Mouse (Mus musculus) forebrain, embryonic 10.5 days (tissue): ENCODE measurements around the gene Tnik. TPM values are rescaled to one million over a fixed set of nuclear protein-coding genes. Genes with fewer than 3 reads are reported as not detected.

Source experiments
- DNase-seq: peaks from one replicate; pipeline ENCODE4 v3.0.0-alpha.2; 2017; ENCODE audit warnings: low spot score; ENCODE audit errors: extremely low spot score
- H3K27ac ChIP-seq: fragments of 300-500 bp; sonication (generic); 2 replicates; pipeline ENCODE4 v1.5.1; 2016; ENCODE audit warnings: mild to moderate bottlenecking
- H3K27me3 ChIP-seq: fragments of 300-500 bp; sonication (generic); 2 replicates; pipeline ENCODE4 v1.6.1; 2016; ENCODE audit warnings: mild to moderate bottlenecking; ENCODE audit not compliant: poor library complexity, severe bottlenecking
- H3K36me3 ChIP-seq: fragments of 300-500 bp; sonication (generic); replicated peaks from 2 replicates; pipeline ENCODE4 v1.6.1; 2016; ENCODE audit warnings: mild to moderate bottlenecking, moderate library complexity
- H3K4me1 ChIP-seq: fragments of 300-500 bp; sonication (generic); 2 replicates; pipeline ENCODE4 v1.6.1; 2016
- H3K4me3 ChIP-seq: fragments of 300-500 bp; sonication (generic); 2 replicates; pipeline ENCODE4 v1.5.1; 2016; ENCODE audit warnings: mild to moderate bottlenecking, moderate library complexity
- H3K9me3 ChIP-seq: fragments of 300-500 bp; sonication (generic); 2 replicates; pipeline ENCODE4 v1.6.1; 2016; ENCODE audit warnings: mild to moderate bottlenecking, moderate library complexity
- WGBS: fragments of 180-500 bp; shearing (Covaris S2); methylation state at CpG from one replicate; pipeline ENCODE4 v1.1.7; 2016; 5-methylcytosine and 5-hydroxymethylcytosine counted together
- polyA plus RNA-seq: library from polyadenylated mRNA; unstranded; fragments of >200 nt; fragmentation: Nextera tagmentation; extraction: Ambion mirVana; gene quantifications from 2 replicates; pipeline ENCODE4 v1.2.1, GENCODE M21; 2016

Tnik gene
- polyA plus RNA-seq, 1 experiment from 2014 or later: 9.6 TPM

- no peak overlapping the region for H3K27ac ChIP-seq
- DNase-seq: no peak
- no peak overlapping the region for H3K4me3 ChIP-seq
- no peaks in the 10 kb centered on the region for H3K9me3 ChIP-seq
- WGBS: 93% methylated on average over 2 of the region's 2 CpGs
- H3K36me3 ChIP-seq: no peaks in the 10 kb centered on the region
- no peaks in the 10 kb centered on the region for H3K27me3 ChIP-seq
- H3K4me1 ChIP-seq: no peaks in the 10 kb centered on the region; the same call in 1 of the 2 replicates
Observed at GRCm38 (mm10) chr3:28477373-28477772, 214.4 kb downstream of the Tnik start.

GRCm38 (mm10) chr3:28485716-28486115, 222.7 kb downstream of the Tnik start:
- Histone ChIP-seq H3K36me3 (no peaks in the 10 kb centered on the region), H3K4me3 (no peak overlapping the region), H3K9me3 (peaks cover 5% of the 10 kb centered on the region; the same call in 1 of the 2 replicates), H3K4me1 (peaks cover 6% of the 10 kb centered on the region), H3K27ac (no peak overlapping the region), H3K27me3 (no peaks in the 10 kb centered on the region)
- no peak for DNase-seq
- 92% methylated on average over 7 of the region's 7 CpGs for WGBS

DNA sequence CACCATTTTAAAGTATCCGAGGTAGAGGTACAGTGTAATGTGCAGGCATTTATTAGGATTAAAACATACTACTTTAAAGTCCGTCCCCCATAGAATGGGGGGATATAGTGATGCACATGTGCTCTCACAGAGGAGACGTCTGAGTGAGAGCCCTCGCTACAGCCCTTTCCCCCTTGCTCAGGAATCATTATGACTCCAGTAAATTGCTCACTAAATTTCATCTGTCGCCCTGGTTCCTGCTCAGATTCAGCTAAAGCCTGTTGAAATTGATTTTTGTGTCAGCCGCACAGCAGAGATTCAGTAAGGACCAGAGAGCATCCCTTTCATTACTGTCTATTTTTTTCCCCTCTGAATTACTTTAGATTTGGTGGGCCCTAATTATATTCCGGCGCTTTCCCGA, 224.4 kb downstream of the Tnik start:
- Histone ChIP-seq H3K27me3 (no peaks in the 10 kb centered on the region), H3K4me1 (peaks cover 17% of the 10 kb centered on the region), H3K4me3 (no peak overlapping the region), H3K36me3 (no peaks in the 10 kb centered on the region), H3K27ac (no peak overlapping the region), H3K9me3 (peaks cover 5% of the 10 kb centered on the region; the same call in 1 of the 2 replicates)
- DNase-seq: no peak
- WGBS: 89% methylated on average over 9 of the region's 9 CpGs

DNA sequence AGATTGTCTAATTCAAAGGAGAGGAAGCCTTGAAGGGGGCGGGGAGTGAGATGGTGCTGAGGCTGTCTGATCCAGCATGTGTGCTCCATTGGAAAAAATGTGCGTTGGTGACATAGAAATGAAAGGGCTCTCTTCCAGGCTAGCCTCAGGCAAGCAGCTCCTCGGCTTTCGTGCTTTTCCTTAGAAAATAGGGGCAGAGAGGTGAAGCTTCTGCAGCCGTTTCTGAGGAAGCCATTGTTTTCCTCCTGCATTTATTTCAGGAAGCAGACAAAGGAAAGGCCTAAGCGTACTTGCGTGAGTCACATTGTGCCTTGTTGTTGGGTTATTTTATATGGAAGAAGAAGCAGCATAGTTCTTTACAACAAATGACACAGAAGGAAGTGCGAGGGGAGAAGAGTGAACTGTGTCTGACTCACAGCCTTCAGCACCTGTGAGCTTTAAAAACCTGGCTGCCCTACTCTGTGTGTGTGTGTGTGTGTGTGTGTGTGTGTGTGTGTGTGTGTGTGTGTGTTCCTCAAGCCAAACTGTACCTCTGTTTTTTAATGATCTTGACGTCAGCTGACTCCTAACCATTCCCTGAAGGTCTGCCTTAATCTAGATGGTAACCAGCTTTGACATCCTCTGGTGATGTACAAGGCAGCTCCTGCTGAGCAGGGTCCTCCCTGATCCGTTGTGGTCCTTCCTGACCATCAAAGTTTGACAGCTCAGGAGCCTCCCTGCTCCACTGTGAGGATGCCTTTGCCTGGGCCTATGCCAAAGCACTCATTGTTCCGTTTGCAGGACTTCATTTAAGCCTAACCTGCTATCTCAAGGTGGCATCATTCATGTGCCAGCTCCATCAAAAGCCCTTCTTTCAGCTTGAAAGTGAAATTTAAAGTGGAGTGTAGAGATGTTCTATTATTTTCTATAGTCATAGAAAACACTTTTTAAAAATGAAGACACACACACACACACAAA, 228.3 kb downstream of the Tnik start:
- peaks cover 17% of the 10 kb centered on the region for H3K4me1 ChIP-seq
- DNase-seq: no peak
- no peaks in the 10 kb centered on the region for H3K36me3 ChIP-seq
- no peak overlapping the region for H3K4me3 ChIP-seq
- H3K27ac ChIP-seq: peak overlapping the region; percentile 75
- H3K27me3 ChIP-seq: no peaks in the 10 kb centered on the region
- peaks cover 4% of the 10 kb centered on the region; the same call in 1 of the 2 replicates for H3K9me3 ChIP-seq
- WGBS: 36% methylated on average over 11 of the region's 11 CpGs

- 66% methylated on average over 3 of the region's 3 CpGs for WGBS
- no peak overlapping the region for H3K4me3 ChIP-seq
- DNase-seq: no peak
- peaks cover 5% of the 10 kb centered on the region; the same call in 1 of the 2 replicates for H3K4me1 ChIP-seq
- H3K9me3 ChIP-seq: no peaks in the 10 kb centered on the region
- H3K36me3 ChIP-seq: no peaks in the 10 kb centered on the region
- no peaks in the 10 kb centered on the region for H3K27me3 ChIP-seq
- no peak overlapping the region for H3K27ac ChIP-seq
Observed at GRCm38 (mm10) chr3:28496806-28497502, 233.9 kb downstream of the Tnik start.

DNA sequence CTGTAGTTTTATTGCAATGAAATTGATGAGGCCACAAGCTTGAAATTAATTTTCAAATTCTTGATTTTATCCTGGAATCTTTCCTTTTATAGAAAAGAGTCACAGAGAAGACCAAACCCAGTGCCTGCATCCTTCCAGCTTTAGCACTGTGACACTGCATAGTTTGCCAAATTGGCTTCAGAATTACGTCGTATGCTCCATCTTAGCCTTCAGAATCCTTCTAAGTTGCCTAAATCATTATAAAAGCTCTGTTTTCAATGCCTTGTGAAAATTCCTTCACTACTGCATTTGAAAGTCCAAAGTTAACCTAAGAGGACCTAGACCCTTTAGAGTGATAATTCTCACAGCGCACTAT, 234.5 kb downstream of the Tnik start:
- no peaks in the 10 kb centered on the region for H3K9me3 ChIP-seq
- H3K36me3 ChIP-seq: no peaks in the 10 kb centered on the region
- no peak for DNase-seq
- no peaks in the 10 kb centered on the region for H3K27me3 ChIP-seq
- H3K4me1 ChIP-seq: peaks cover 5% of the 10 kb centered on the region; the same call in 1 of the 2 replicates
- H3K4me3 ChIP-seq: no peak overlapping the region
- H3K27ac ChIP-seq: no peak overlapping the region
- WGBS: 97% methylated on average over 3 of the region's 3 CpGs

GRCm38 (mm10) chr3:28502697-28503096, 239.7 kb downstream of the Tnik start:
- DNase-seq: no peak
- 88% methylated on average over 3 of the region's 3 CpGs for WGBS
- Histone ChIP-seq H3K36me3 (no peaks in the 10 kb centered on the region), H3K4me3 (no peak overlapping the region), H3K27ac (no peak overlapping the region), H3K9me3 (no peaks in the 10 kb centered on the region), H3K27me3 (no peaks in the 10 kb centered on the region), H3K4me1 (no peaks in the 10 kb centered on the region)

- WGBS: 86% methylated on average over 6 of the region's 6 CpGs
- Histone ChIP-seq H3K9me3 (no peaks in the 10 kb centered on the region), H3K36me3 (no peaks in the 10 kb centered on the region), H3K4me1 (peaks cover 6% of the 10 kb centered on the region; the same call in 1 of the 2 replicates), H3K27ac (no peak overlapping the region), H3K4me3 (no peak overlapping the region), H3K27me3 (no peaks in the 10 kb centered on the region)
- DNase-seq: no peak
Observed at GRCm38 (mm10) chr3:28509337-28509935, 246.4 kb downstream of the Tnik start.

DNA sequence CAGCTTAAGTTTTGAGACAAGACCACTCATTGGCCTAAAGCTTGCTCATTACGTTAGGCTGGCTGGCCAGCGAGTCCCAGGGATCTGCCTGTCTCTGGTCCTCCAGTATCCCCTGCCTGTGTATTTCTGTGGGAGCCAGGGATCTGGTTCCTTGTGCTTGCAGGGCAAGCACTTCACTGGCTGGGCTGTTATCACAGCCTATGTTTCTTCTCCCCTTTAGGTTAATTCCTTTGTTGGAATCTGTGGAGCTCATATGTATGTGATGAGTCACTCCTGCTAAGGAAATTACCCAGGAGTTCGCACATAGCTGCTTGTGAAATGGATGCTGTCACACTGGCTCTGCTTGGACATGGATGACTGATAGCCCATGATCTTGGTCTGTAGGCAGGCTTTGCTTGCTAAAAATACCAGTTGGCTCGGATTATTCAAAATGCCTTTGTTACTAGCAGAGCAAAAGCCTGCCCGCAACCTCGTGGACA, 260.0 kb downstream of the Tnik start:
- Histone ChIP-seq H3K9me3 (no peaks in the 10 kb centered on the region), H3K27ac (no peak overlapping the region), H3K36me3 (no peaks in the 10 kb centered on the region), H3K27me3 (no peaks in the 10 kb centered on the region), H3K4me1 (peaks cover 5% of the 10 kb centered on the region; the same call in 1 of the 2 replicates), H3K4me3 (no peak overlapping the region)
- no peak for DNase-seq
- WGBS: 76% methylated on average over 6 of the region's 6 CpGs

DNA sequence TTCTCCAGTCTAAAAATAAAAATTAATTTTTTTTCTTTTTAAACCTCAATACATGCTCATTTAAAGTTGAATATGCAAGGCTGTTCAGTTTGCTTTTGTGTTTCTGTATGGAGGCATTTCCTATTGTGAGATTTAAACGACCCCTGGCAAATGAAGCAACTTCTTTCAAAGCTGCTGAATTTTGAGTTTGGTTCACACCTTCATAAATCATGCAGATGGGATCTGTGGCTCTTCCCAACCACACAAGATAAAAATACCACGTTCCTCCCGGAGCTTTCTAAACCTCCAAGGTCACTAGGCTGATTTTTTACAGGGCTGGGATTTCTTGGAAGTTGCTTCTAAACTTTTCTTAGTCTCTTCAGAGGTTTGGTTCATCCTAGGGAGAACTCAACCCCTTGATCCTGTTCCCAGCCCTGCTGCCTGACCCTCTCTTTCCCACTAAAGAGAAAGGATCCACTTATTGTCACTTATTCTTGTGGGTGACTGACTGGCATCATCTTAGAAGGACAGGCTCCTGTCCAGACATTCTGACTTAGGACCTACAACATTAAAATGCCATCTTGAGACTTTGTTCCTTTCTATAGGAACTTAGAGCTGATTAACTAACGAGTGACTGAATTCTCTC, 260.6 kb downstream of the Tnik start:
- peaks cover 5% of the 10 kb centered on the region; the same call in 1 of the 2 replicates for H3K4me1 ChIP-seq
- no peak for DNase-seq
- H3K9me3 ChIP-seq: no peaks in the 10 kb centered on the region
- 74% methylated on average over 4 of the region's 4 CpGs for WGBS
- H3K27me3 ChIP-seq: no peaks in the 10 kb centered on the region
- no peak overlapping the region for H3K4me3 ChIP-seq
- no peak overlapping the region for H3K27ac ChIP-seq
- H3K36me3 ChIP-seq: no peaks in the 10 kb centered on the region

GRCm38 (mm10) chr3:28524562-28524961, 261.5 kb downstream of the Tnik start:
- H3K36me3 ChIP-seq: no peaks in the 10 kb centered on the region
- 92% methylated on average over 3 of the region's 3 CpGs for WGBS
- no peaks in the 10 kb centered on the region for H3K9me3 ChIP-seq
- H3K27ac ChIP-seq: no peak overlapping the region
- H3K4me1 ChIP-seq: peaks cover 5% of the 10 kb centered on the region; the same call in 1 of the 2 replicates
- no peak for DNase-seq
- H3K4me3 ChIP-seq: no peak overlapping the region
- H3K27me3 ChIP-seq: no peaks in the 10 kb centered on the region

DNA sequence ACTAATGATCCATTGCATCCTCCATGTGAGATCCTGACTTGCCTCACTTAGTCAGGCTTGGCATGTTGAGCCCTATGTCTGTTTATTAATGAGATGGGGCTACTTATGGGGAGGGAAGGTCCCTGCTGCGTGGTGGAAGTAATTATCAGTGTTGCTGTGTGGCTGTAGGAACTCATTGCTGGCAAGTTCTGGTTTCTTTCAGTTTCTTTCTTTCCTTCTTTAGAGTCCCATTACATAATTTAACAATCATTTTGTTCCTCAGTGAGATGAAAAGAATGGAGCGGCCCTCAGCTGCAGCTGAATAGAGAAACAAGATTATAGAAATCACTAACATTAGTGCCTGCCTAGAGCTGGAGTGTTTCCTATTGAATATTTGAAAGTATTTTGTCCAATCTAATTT, 263.7 kb downstream of the Tnik start:
- H3K9me3 ChIP-seq: no peaks in the 10 kb centered on the region
- H3K36me3 ChIP-seq: no peaks in the 10 kb centered on the region
- H3K4me1 ChIP-seq: peaks cover 5% of the 10 kb centered on the region; the same call in 1 of the 2 replicates
- 88% methylated on average over 2 of the region's 2 CpGs for WGBS
- no peaks in the 10 kb centered on the region for H3K27me3 ChIP-seq
- H3K27ac ChIP-seq: no peak overlapping the region
- no peak overlapping the region for H3K4me3 ChIP-seq
- no peak for DNase-seq
